Mouse (Mus musculus) hindbrain, postnatal 0 days (tissue): ENCODE measurements at regions not wholly inside any gene's neighbourhood (a gene's known extent, or its start where the extent isn't known, plus 50 kb on each side); places are given as distances from the start of the nearest gene placed in this dataset.

ENCODE experiments used
- ATAC-seq: fragments of 200-750 bp; cut with Nextera tagmentation; 2 replicates; pipeline ENCODE4 v1.8.0; 2017; ENCODE audit warnings: mild to moderate bottlenecking, moderate TSS enrichment, moderate library complexity
- DNase-seq: peaks from one replicate; pipeline ENCODE4 v3.0.0-alpha.2; 2015; ENCODE audit warnings: low spot score
- H3K27ac ChIP-seq: fragments of 300-500 bp; sonication (generic); 2 replicates; pipeline ENCODE4 v1.5.1; 2014; ENCODE audit warnings: mild to moderate bottlenecking
- H3K27me3 ChIP-seq: fragments of 300-500 bp; sonication (generic); 2 replicates; pipeline ENCODE4 v1.6.1; 2014; ENCODE audit warnings: low read length, mixed read lengths; ENCODE audit not compliant: insufficient read depth
- H3K36me3 ChIP-seq: fragments of 300-500 bp; sonication (generic); 2 replicates; pipeline ENCODE4 v1.6.1; 2014; ENCODE audit warnings: low read length, mixed read lengths; ENCODE audit not compliant: insufficient read depth
- H3K4me1 ChIP-seq: fragments of 300-500 bp; sonication (generic); 2 replicates; pipeline ENCODE4 v1.6.1; 2014; ENCODE audit warnings: antibody characterized with exemption, low read length, mixed read lengths; ENCODE audit not compliant: insufficient read depth
- H3K4me2 ChIP-seq: fragments of 300-500 bp; sonication (generic); 2 replicates; pipeline ENCODE4 v1.6.1; 2014; ENCODE audit warnings: low read depth, mild to moderate bottlenecking, low read length, moderate library complexity, mixed read lengths
- H3K4me3 ChIP-seq: fragments of 300-500 bp; sonication (generic); 2 replicates; pipeline ENCODE4 v1.5.1; 2014; ENCODE audit warnings: low read length
- H3K9ac ChIP-seq: fragments of 300-500 bp; sonication (generic); replicated peaks from 2 replicates; pipeline ENCODE4 v1.6.1; 2014; ENCODE audit warnings: mild to moderate bottlenecking, low read length, moderate library complexity, mixed read lengths
- H3K9me3 ChIP-seq: fragments of 300-500 bp; sonication (generic); 2 replicates; pipeline ENCODE4 v1.6.1; 2016; ENCODE audit warnings: low read length, mixed read lengths
- CTCF ChIP-seq: IDR thresholded peaks from 2 replicates; pipeline ENCODE4 v1.5.1; 2016; ENCODE audit warnings: antibody characterized with exemption, control low read depth, low read depth
- WGBS: fragments of 180-500 bp; shearing (Covaris S2); extraction: QIAGEN DNeasy Blood & Tissue Kit; methylation state at CpG from one replicate; pipeline ENCODE4 v1.1.7; 2014; 5-methylcytosine and 5-hydroxymethylcytosine counted together

DNA sequence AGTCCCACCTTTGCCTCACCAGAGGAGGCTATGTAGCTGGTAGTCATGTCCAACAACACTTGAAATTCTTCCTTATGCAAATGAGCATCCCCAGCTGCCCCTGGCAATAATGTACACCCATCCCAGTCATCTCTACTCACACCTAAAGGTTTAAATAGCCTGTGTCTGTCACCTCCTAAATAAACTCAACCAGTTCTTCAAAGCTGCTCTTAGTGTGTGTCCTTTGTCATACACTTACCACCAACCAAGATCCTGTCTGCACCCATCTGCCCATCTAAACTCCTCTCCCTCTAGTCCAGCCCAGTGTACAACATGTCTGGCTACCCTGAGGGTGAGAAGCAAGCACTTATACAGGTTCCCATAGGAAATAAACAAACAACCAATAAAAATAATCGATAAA lies 103.4 kb upstream of the Ndst3 start:
- ATAC-seq (no peak), DNase-seq (no peak)
- 95% methylated on average over 1 of the region's 1 CpGs for WGBS
- no peaks in the 10 kb centered on the region for H3K4me1 ChIP-seq
- no peak overlapping the region for H3K4me3 ChIP-seq
- no peak overlapping the region for H3K27ac ChIP-seq
- H3K4me2 ChIP-seq = no peak overlapping the region
- no peaks in the 10 kb centered on the region for H3K27me3 ChIP-seq
- H3K36me3 ChIP-seq = no peaks in the 10 kb centered on the region
- no peak for TF ChIP-seq CTCF
- H3K9ac ChIP-seq = no peak overlapping the region
- H3K9me3 ChIP-seq = no peaks in the 10 kb centered on the region; the same call in 1 of the 2 replicates

DNA sequence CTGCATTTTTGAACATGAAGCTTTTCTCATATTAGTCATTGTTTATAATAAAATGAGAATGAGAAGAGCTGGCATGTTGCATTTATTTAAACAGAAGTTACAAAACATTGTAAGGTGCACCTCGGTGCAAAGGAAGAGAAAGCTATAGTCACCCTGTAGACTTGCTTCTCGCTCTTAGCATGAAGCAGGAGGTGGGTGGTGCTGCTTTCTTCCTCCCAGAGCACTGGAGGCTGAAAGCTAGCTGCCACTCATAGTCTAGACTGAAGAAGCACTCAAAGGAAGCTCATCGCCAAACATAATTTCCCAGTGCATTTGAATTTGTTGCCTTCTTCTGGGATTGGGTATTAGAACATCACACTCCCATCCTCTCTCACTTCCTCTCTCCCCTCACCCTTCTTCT lies 114.7 kb upstream of the Ndst3 start:
- no peak for ATAC-seq
- no peak for DNase-seq
- no peak overlapping the region for H3K4me3 ChIP-seq
- H3K36me3 ChIP-seq = no peaks in the 10 kb centered on the region
- no peak overlapping the region for H3K9ac ChIP-seq
- no peak for TF ChIP-seq CTCF
- H3K4me2 ChIP-seq = no peak overlapping the region
- H3K27ac ChIP-seq = no peak overlapping the region
- H3K9me3 ChIP-seq = no peaks in the 10 kb centered on the region
- H3K27me3 ChIP-seq = no peaks in the 10 kb centered on the region
- H3K4me1 ChIP-seq = no peaks in the 10 kb centered on the region
- 83% methylated on average over 3 of the region's 3 CpGs for WGBS

DNA sequence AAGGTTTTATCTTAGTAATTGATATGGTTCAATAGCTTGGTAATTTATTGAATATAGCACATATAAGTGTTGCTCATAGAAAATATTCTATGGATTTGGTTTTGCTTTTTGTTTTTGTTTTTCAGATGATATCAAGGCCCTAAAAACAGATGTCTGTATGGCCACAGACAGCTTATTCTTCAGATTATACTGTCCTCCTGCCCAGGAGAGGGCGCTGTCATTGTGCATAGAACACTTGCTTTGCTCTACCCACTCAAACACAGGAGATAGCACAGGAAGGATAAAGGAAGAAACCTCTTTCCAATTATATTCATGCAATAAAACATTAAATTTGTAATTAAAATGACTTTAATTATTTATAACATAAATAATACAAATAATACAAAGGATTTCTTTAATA lies 115.4 kb upstream of the Ndst3 start:
- H3K4me2 ChIP-seq = no peak overlapping the region
- DNase-seq = no peak
- no peak overlapping the region for H3K27ac ChIP-seq
- H3K4me1 ChIP-seq = no peaks in the 10 kb centered on the region
- no peaks in the 10 kb centered on the region for H3K9me3 ChIP-seq
- H3K27me3 ChIP-seq = no peaks in the 10 kb centered on the region
- 90% methylated on average over 1 of the region's 1 CpGs for WGBS
- no peak overlapping the region for H3K9ac ChIP-seq
- ATAC-seq = no peak
- no peak overlapping the region for H3K4me3 ChIP-seq
- TF ChIP-seq CTCF = peak; percentile 18; the same call in 1 of the 2 replicates
- H3K36me3 ChIP-seq = no peaks in the 10 kb centered on the region

- WGBS = 90% methylated on average over 1 of the region's 1 CpGs
- TF ChIP-seq CTCF = no peak
- Histone ChIP-seq H3K4me2 (no peak overlapping the region), H3K4me1 (no peaks in the 10 kb centered on the region), H3K4me3 (no peak overlapping the region), H3K27me3 (no peaks in the 10 kb centered on the region), H3K36me3 (no peaks in the 10 kb centered on the region), H3K9ac (no peak overlapping the region), H3K27ac (no peak overlapping the region), H3K9me3 (no peaks in the 10 kb centered on the region)
- no peak for DNase-seq
- no peak for ATAC-seq
Observed at GRCm38 (mm10) chr3:123806546-123806945, 115.9 kb upstream of the Ndst3 start.

DNA sequence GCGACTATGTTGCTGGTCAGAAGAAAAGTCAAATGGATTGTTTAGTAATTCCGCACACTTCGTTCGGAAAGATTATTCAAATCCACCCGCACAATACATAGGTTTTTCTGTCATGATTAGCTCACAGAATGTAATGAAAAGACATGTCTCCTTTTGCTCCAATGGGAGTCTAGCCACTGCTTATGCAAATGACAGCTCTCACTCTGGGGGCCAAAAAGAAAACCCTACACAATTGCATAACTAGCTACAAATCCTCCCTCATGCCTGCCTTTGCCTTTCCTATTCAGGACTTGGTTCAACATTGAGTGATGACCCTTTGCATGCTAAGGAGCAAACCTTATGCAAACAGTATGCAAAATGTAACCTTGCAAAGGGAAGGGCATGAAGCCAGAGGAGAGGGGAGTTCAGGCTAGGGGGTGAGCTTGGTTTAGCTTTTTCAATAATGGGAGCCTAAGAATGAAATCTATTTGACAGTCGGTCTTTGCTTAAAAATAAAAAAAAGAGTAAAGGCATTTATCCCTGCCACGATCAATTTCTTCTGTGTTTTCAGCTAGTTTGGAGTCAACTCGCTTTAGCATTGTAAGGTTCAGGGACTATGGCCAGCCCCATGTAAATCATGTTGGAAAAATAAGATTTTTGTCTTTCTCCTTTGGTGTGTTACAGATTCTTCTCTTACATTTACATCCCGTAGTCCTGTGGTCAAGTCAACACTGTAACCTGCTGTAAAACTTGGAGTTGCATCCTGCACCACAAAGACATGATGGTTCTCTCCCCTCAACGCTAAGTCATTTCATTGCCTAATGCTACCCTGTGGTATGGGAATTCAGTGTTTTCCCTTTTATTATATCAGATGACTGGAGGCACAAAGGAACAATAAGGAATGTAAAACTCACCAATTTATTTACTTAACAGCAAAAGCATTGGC lies 119.6 kb upstream of the Ndst3 start:
- Histone ChIP-seq H3K9ac (no peak overlapping the region), H3K36me3 (no peaks in the 10 kb centered on the region), H3K4me3 (no peak overlapping the region), H3K4me2 (no peak overlapping the region), H3K27me3 (no peaks in the 10 kb centered on the region), H3K4me1 (no peaks in the 10 kb centered on the region), H3K27ac (peak overlapping the region; percentile 1; the same call in 1 of the 2 replicates), H3K9me3 (no peaks in the 10 kb centered on the region)
- ATAC-seq (no peak), DNase-seq (no peak)
- 42% methylated on average over 10 of the region's 10 CpGs for WGBS
- no peak for TF ChIP-seq CTCF

- Histone ChIP-seq H3K9ac (no peak overlapping the region), H3K9me3 (no peaks in the 10 kb centered on the region), H3K4me2 (no peak overlapping the region), H3K4me3 (no peak overlapping the region), H3K36me3 (no peaks in the 10 kb centered on the region), H3K27me3 (no peaks in the 10 kb centered on the region), H3K27ac (peak overlapping the region; percentile 2; the same call in 1 of the 2 replicates), H3K4me1 (no peaks in the 10 kb centered on the region)
- DNase-seq (peak; percentile 41), ATAC-seq (peak; percentile 93)
- 25% methylated on average over 5 of the region's 5 CpGs for WGBS
- no peak for TF ChIP-seq CTCF
Observed at GRCm38 (mm10) chr3:123810943-123811499, 120.4 kb upstream of the Ndst3 start.

GRCm38 (mm10) chr3:123828790-123829189 lies 138.1 kb upstream of the Ndst3 start:
- H3K27me3 ChIP-seq = no peaks in the 10 kb centered on the region
- H3K4me1 ChIP-seq = no peaks in the 10 kb centered on the region

More at GRCm38 (mm10) chr3:123828790-123829189, 138.1 kb upstream of the Ndst3 start:
- no peak overlapping the region for H3K4me2 ChIP-seq
- ATAC-seq (no peak), DNase-seq (peak; percentile 5)
- TF ChIP-seq CTCF = no peak
- no peak overlapping the region for H3K9ac ChIP-seq
- WGBS = 80% methylated on average over 6 of the region's 6 CpGs
- H3K27ac ChIP-seq = no peak overlapping the region
- H3K9me3 ChIP-seq = no peaks in the 10 kb centered on the region
- no peak overlapping the region for H3K4me3 ChIP-seq
- no peaks in the 10 kb centered on the region for H3K36me3 ChIP-seq
